In the genomic region with DNA sequence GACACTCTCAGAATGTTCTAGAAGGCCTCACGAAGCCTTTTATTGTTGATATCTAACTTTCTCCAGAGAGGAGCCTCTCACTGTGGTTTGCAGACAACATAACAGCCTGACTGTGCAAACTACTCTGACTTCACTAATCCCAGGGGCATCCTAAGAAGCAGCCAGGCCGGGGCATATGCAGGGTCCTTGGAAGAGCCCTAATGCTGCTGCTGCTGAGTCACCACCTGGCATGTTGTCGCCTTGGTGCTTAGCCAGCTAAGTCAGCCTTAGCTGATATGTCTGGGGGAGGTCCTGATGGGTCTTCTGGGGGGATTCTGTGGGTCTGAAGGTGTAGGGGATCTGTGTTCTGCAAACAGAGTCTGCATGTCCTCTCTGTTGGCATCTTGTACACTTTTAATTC, we compare ENCODE assay signal across 23 mouse cellular contexts. TPM values are rescaled to one million over a fixed set of nuclear protein-coding genes. Genes with fewer than 3 reads are reported as not detected.
A peak's percentile ranks its signal among the peaks of the same experiment; 100 is the strongest.
DNase-seq lines count a peak whose midpoint lies in the region; ATAC-seq and TF ChIP-seq lines count a peak whose summit lies in the region.
"Had no signal": no experiment of that assay in that cellular context is flagged by ENCODE, and none has a peak within 500 bp of the region (broad histone marks: within the 10 kb centered on the region; RNA-seq: fewer than 3 reads in every experiment).

No protein-coding gene starts in this region.

- WGBS in stomach, postnatal 0 days: 67% methylated on average over 3 of the region's 3 CpGs

- H3K9ac ChIP-seq in stomach, postnatal 0 days (ENCODE audit: low read length): no peak overlapping the region
- H3K9ac ChIP-seq: embryonic facial prominence, embryonic 13.5 days; forebrain, embryonic 12.5 days; heart, embryonic 13.5 days; hindbrain, embryonic 15.5 days had no signal

- no peak overlapping the region for H3K27ac ChIP-seq in stomach, postnatal 0 days (replicated peaks)
- H3K27ac ChIP-seq: embryonic facial prominence, embryonic 13.5 days; forebrain, embryonic 12.5 days; heart, embryonic 13.5 days; hindbrain, embryonic 15.5 days had no signal

- H3K4me1 ChIP-seq in stomach, postnatal 0 days (replicated peaks; ENCODE audit: control insufficient read depth, insufficient read depth): no peaks in the 10 kb centered on the region
- H3K4me1 ChIP-seq: embryonic facial prominence, embryonic 13.5 days; forebrain, embryonic 12.5 days; heart, embryonic 13.5 days; hindbrain, embryonic 15.5 days had no signal

- H3K4me2 ChIP-seq in stomach, postnatal 0 days (replicated peaks; ENCODE audit: low read depth): no peak overlapping the region
- H3K4me2 ChIP-seq: embryonic facial prominence, embryonic 13.5 days; forebrain, embryonic 12.5 days; heart, embryonic 13.5 days; hindbrain, embryonic 15.5 days had no signal

- TF ChIP-seq EP300 in stomach, postnatal 0 days (optimal IDR thresholded peaks at IDR 0.05): no peak

- no peak for ATAC-seq in stomach, postnatal 0 days (ENCODE audit: low FRiP score, low TSS enrichment)
- ATAC-seq: activated CD4-positive, CD25-positive, alpha-beta regulatory T cell, adult 4 months; CD4-positive, CD25-positive, alpha-beta regulatory T cell, adult 4 months; forebrain, embryonic 16.5 days; intestine, postnatal 0 days; Patski had no signal

- H3K9me3 ChIP-seq in stomach, postnatal 0 days (ENCODE audit: control insufficient read depth, low read length): no peaks in the 10 kb centered on the region
- H3K9me3 ChIP-seq: embryonic facial prominence, embryonic 13.5 days; forebrain, embryonic 12.5 days; G1E; heart, embryonic 13.5 days; hindbrain, embryonic 15.5 days had no signal

- intact Hi-C loops in left cerebral cortex, postnatal 4 days (cut with DNase I): no loop called here

- H3K4me3 ChIP-seq in stomach, postnatal 0 days (ENCODE audit: low read depth, low read length): no peak overlapping the region
- H3K4me3 ChIP-seq: embryonic facial prominence, embryonic 13.5 days; forebrain, embryonic 12.5 days; heart, embryonic 13.5 days; hindbrain, embryonic 15.5 days had no signal

- no peak for TF ChIP-seq CTCF in stomach, postnatal 0 days (IDR thresholded peaks at IDR 0.05; ENCODE audit: low read depth)

- H3K27me3 ChIP-seq in stomach, postnatal 0 days (ENCODE audit: control insufficient read depth, insufficient read depth, low read length): no peaks in the 10 kb centered on the region
- H3K27me3 ChIP-seq: embryonic facial prominence, embryonic 13.5 days; forebrain, embryonic 12.5 days; heart, embryonic 13.5 days; hindbrain, embryonic 15.5 days; Patski had no signal

- peaks cover 14% of the 10 kb centered on the region for H3K36me3 ChIP-seq in stomach, postnatal 0 days (ENCODE audit: control insufficient read depth, insufficient read depth, low read length)

- peak; percentile 17 for DNase-seq in left cerebral cortex, postnatal 4 days
- no peak for DNase-seq in left cerebral cortex, adult 9 months (ENCODE audit: low spot score in 2 of 2)
- DNase-seq in NIH3T3 (ENCODE audit: low read depth): peak; percentile 64
- peak; percentile 38 for DNase-seq in adrenal gland, adult 8-10 months
- peak; percentile 75 to 76 for DNase-seq in adrenal gland, postnatal 36 days
- no peak for DNase-seq in stomach, postnatal 0 days (ENCODE audit: low spot score)
- no peak for DNase-seq in spleen, postnatal 4 days (ENCODE audit: low spot score in 2 of 2)
- DNase-seq in kidney, postnatal 10 days: no peak
- DNase-seq: B cell, adult 2 months; cerebellum, adult 8-10 months; cerebellum, postnatal 36 days; gastrocnemius, postnatal 14 days; heart, postnatal 36 days had no signal

RNA-seq across cellular contexts. Expression of a gene that starts 35.4 kb away (rescaled TPM):
- 10 to 100 TPM; 28.8 to 30.6 TPM for total RNA-seq in left cerebral cortex, postnatal 4 days (2021)
- total RNA-seq in adrenal gland, adult 8-10 months (2022): 10 to 100 TPM; 24.2 to 38.3 (median 30.3) TPM
- total RNA-seq in adrenal gland, postnatal 36 days (2021): 10 to 100 TPM; 20.9 to 27.6 TPM
- polyA plus RNA-seq in stomach, postnatal 0 days (2015; fragmentation: Nextera tagmentation; extraction: Ambion mirVana): 4.6 and 4.7 TPM in 2 replicates

Comparison
In these comparisons a context has a peak if more than half of its experiments do, and no peak if none do; other contexts are left out.
1. DNase-seq: peak in left cerebral cortex, postnatal 4 days (single experiment), NIH3T3 (single experiment), adrenal gland, adult 8-10 months (single experiment) and adrenal gland, postnatal 36 days (2 of 2); none in left cerebral cortex, adult 9 months (0 of 2), stomach, postnatal 0 days (single experiment), spleen, postnatal 4 days (0 of 2) and kidney, postnatal 10 days (single experiment).